Mouse (Mus musculus) c-Kit-positive CD71-positive TER-119-positive erythroid progenitor cells, embryonic 14.5 days (primary cell): Measurements from ENCODE around the gene Olfr822.
"Not testable (repeated sequence)": the region's sequence is repeated elsewhere in the genome, so short reads cannot be mapped to it uniquely, and the experiment has no call there.

Experiments used
- DNase-seq: peaks from one replicate; pipeline ENCODE4 v3.0.0-alpha.2; 2013; ENCODE audit warnings: low spot score

Olfr822 gene

DNA sequence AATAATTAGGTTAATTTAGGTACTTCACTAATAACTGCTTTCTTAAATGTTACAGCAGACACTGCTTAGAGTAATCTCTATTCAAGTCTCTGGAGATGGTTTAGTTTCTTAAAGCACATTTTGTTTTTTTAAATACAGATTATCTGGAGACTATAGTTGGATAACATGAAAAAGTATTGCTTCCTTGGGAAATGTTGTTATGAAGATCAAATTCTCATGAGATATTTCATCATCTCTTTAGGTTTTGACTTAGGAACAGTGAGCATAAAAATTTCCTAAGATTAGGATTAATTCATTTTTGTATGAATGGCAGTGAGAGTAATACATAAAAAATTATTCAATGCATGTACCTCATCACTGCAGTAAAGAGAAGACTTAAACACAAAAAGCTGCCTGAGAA, at the start of gene Olfr822:
Gene Olfr822, plus strand, starts transcription at position 301 of the 400 bp plus-strand sequence.
- DNase-seq, result no peak

DNA sequence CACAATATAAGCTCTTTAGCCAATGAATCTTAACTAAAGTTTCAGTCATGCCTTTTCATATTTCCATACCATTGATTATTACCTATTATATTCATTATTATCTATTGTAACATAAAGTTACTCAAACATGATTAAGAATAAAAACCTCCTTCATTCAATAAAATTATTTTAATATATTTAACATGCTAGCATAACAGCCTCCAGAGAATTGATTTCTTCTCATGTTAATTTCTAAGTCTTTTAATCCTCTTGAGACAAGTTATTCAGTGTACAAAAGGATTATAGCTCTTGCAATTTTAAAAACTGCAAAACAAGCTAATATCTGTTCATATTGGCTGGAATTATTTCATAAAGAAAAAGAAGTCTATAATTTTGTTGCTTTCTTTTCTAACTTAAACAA, 41.0 kb upstream of the Olfr822 start, which contains the start of gene Olfr821:
Gene Olfr821, plus strand, starts transcription at position 301 of the 400 bp plus-strand sequence.
- no peak for DNase-seq

- DNase-seq, result no peak
Observed at GRCm38 (mm10) chr10:130037096-130037495, 33.9 kb upstream of the Olfr822 start.

DNA sequence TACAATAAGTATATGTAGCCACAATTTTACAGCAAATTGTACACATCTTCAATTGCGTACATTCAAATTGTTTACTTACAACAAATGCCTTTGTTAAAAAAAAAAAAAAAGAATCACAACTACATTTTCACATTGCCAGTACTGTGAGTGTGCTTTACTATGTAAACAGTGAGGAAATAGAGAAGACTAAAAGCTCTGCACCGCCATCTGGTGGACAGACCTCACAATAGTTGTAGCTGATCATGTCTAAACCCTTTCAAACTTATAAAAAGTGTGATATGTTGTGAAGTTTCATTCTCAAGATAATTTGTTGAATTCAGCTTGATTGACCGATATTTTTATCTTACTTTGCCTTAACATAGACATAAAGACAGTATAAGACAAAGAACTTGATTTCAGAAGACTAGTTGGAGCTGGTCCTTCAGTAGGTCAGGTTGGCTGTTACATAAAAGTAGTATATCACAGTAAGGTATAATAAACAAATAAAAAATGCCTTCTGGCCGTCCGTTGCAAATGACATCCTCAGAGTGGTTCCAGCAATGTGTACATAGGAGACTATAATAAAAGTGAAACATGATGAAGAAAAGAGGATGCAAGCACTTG, 21.9 kb downstream of the Olfr822 start:
- DNase-seq, result peak; percentile 40

DNA sequence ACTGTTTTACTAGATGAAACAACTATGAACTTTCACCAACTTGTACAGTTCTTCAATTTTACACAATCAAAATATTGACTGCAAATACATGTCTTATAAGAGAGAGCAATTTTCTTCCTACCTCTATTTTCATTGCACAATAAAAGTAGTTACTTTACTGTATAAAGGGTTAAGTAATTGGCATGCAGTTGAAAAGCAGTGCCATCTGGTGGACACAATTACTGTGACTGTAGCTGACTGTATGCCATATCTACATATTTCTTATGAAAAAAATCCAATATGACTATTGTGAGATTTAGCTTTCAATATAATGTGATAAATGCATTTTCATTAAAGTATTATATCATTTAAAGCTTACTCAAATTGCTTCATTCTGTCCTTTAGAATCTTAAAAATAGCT, 25.1 kb downstream of the Olfr822 start:
- no peak for DNase-seq

DNA sequence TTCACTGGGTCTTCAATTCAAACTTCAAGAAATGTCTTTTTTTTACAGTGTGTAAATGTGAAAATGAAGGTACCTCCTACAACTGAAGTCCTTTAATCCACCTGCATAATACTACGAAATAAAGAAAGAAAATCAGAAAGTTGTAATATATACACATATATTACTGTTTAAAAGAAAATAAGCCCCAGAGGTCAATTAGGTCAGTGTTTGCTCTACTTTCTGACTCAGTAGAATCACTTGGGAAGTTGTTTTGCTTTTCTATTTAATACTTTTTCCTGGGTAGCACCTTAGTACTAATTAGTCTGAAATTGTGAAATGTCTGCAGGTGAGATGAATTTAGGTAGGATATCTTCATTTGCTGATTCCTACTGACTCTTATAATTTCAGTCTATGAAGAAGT, 44.3 kb downstream of the Olfr822 start, which contains the start of gene Olfr823:
Gene Olfr823, minus strand, starts transcription at position 101 of the 400 bp plus-strand sequence.
- DNase-seq, result not testable (repeated sequence)

GRCm38 (mm10) chr10:130116045-130116444, 45.0 kb downstream of the Olfr822 start:
- not testable (repeated sequence) for DNase-seq
